Mouse (Mus musculus) hindbrain, embryonic 12.5 days (tissue): Measurements from ENCODE around the gene Fam133b. TPM values are rescaled to one million over a fixed set of nuclear protein-coding genes. Genes with fewer than 3 reads are reported as not detected.

Experiments used
- ATAC-seq: fragments of 200-750 bp; cut with Nextera tagmentation; 2 replicates; pipeline ENCODE4 v1.8.0; 2017; ENCODE audit warnings: moderate TSS enrichment; ENCODE audit not compliant: low FRiP score
- H3K27ac ChIP-seq: fragments of 300-500 bp; sonication (generic); 2 replicates; pipeline ENCODE4 v1.5.1; 2016; ENCODE audit warnings: mild to moderate bottlenecking
- H3K27me3 ChIP-seq: fragments of 300-500 bp; sonication (generic); 2 replicates; pipeline ENCODE4 v1.6.1; 2016; ENCODE audit warnings: mild to moderate bottlenecking
- H3K36me3 ChIP-seq: fragments of 300-500 bp; sonication (generic); 2 replicates; pipeline ENCODE4 v1.6.1; 2016; ENCODE audit warnings: mild to moderate bottlenecking
- H3K4me1 ChIP-seq: fragments of 300-500 bp; sonication (generic); 2 replicates; pipeline ENCODE4 v1.6.1; 2016
- H3K4me2 ChIP-seq: fragments of 300-500 bp; sonication (generic); replicated peaks from 2 replicates; pipeline ENCODE4 v1.6.1; 2016; ENCODE audit warnings: mild to moderate bottlenecking
- H3K4me3 ChIP-seq: fragments of 300-500 bp; sonication (generic); 2 replicates; pipeline ENCODE4 v1.5.1; 2016; ENCODE audit warnings: mild to moderate bottlenecking
- H3K9ac ChIP-seq: fragments of 300-500 bp; sonication (generic); 2 replicates; pipeline ENCODE4 v1.6.1; 2016; ENCODE audit warnings: mild to moderate bottlenecking, moderate library complexity
- H3K9me3 ChIP-seq: fragments of 300-500 bp; sonication (generic); replicated peaks from 2 replicates; pipeline ENCODE4 v1.6.1; 2016; ENCODE audit warnings: mild to moderate bottlenecking
- WGBS: fragments of 180-500 bp; shearing (Covaris S2); methylation state at CpG from one replicate; pipeline ENCODE4 v1.1.7; 2016; 5-methylcytosine and 5-hydroxymethylcytosine counted together
- polyA plus RNA-seq: library from polyadenylated mRNA; unstranded; fragments of >200 nt; fragmentation: Nextera tagmentation; extraction: Ambion mirVana; gene quantifications from 2 replicates; pipeline ENCODE4 v1.2.1, GENCODE M21; 2016

Gene Fam133b
- 32.4 and 35.1 TPM in 2 replicates for polyA plus RNA-seq

DNA sequence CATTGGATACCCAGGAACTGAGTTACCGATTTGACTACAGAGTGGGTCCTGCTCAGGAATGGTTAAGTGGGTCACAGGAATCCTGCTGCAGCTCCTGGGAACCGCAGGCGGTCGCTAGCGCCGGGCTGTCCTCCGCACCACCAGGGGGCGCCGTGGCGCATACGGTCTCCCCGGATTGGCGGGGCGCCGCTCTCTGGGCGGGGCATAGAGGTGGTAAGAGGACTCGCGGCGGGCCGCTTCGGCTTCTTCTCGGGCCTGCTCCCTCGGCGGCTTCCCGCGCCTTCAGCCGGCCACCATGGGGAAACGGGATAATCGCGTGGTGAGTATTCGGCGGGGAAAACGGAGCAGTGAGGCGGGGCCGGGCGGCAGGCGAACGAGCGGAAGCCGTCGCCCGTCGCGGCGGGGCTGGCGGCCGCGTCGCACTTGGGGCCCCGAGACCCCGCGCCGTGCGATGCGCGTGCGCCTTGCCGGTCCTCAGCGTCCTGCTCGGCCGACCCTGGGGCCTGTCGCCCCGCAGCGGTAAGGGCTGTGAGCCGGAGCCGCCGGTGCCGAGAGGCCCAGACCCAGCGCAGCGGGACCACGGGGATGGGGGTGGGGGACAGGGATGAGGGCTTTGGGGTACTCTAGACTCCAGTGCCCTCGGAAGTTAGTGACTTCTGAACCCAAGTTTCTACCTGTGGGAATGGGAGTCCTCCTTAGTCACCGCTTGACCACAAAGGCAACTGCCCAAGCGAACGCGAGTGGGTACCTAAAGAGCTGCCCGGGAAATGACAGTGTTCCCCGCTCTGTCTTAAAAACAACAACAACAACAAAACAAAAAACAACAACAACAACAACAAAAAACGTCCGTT lies at the start of gene Fam133b:
Fam133b (plus strand) TSS at position 205 of the 851 bp plus-strand sequence.
- H3K27me3 ChIP-seq: no peaks in the 10 kb centered on the region
- H3K4me1 ChIP-seq: peaks cover 22% of the 10 kb centered on the region
- under 1% methylated on average over 80 of the region's 80 CpGs for WGBS
- peak within 1 kb of the TSS; percentile 89 for H3K27ac ChIP-seq
- H3K4me3 ChIP-seq: peak within 1 kb of the TSS; percentile 91
- ATAC-seq: peak; percentile 97
- peak within 1 kb of the TSS; percentile 94 for H3K9ac ChIP-seq
- peak within 1 kb of the TSS; percentile 77 for H3K4me2 ChIP-seq
- H3K36me3 ChIP-seq: no peaks in the 10 kb centered on the region
- no peaks in the 10 kb centered on the region for H3K9me3 ChIP-seq

DNA sequence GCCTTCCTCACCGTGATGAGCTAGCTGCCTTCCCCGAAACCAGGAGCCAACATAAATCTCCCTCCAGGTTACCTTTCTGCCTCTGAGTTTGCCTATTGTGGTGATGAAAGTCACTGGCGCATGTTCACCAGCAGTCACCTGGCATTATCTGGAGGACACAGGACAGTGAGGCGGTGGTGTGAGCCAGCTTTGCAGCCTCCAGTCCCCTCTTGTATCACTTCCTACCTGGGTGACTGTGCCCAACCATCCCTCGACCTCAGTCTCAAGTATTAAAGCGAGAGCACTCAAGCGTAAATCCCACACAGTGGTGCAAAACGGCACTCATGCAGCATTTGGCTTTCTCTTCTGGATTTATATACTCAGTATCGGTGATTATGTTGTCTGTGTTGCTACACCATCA lies 49.7 kb upstream of the Fam133b start:
- no peak for ATAC-seq
- WGBS: 90% methylated on average over 9 of the region's 9 CpGs
- no peaks in the 10 kb centered on the region for H3K27me3 ChIP-seq

GRCm38 (mm10) chr5:3494452-3495187 lies 49.0 kb upstream of the Fam133b start:
- Histone ChIP-seq H3K4me2 (no peak overlapping the region), H3K27ac (no peak overlapping the region), H3K4me1 (no peaks in the 10 kb centered on the region), H3K4me3 (no peak overlapping the region), H3K36me3 (no peaks in the 10 kb centered on the region), H3K9ac (no peak overlapping the region), H3K27me3 (no peaks in the 10 kb centered on the region), H3K9me3 (no peaks in the 10 kb centered on the region)
- 76% methylated on average over 8 of the region's 8 CpGs for WGBS
- ATAC-seq: no peak

More for the DNA sequence above, 49.7 kb upstream of the Fam133b start:
- H3K4me2 ChIP-seq: no peak overlapping the region
- no peak overlapping the region for H3K9ac ChIP-seq
- H3K27ac ChIP-seq: no peak overlapping the region
- H3K9me3 ChIP-seq: no peaks in the 10 kb centered on the region
- H3K4me3 ChIP-seq: no peak overlapping the region
- H3K36me3 ChIP-seq: no peaks in the 10 kb centered on the region
- H3K4me1 ChIP-seq: no peaks in the 10 kb centered on the region

GRCm38 (mm10) chr5:3497505-3497925 lies 46.1 kb upstream of the Fam133b start:
- H3K4me2 ChIP-seq: no peak overlapping the region
- H3K9me3 ChIP-seq: no peaks in the 10 kb centered on the region
- ATAC-seq: no peak
- H3K4me1 ChIP-seq: no peaks in the 10 kb centered on the region
- H3K4me3 ChIP-seq: no peak overlapping the region
- H3K27ac ChIP-seq: no peak overlapping the region
- no peak overlapping the region for H3K9ac ChIP-seq
- 87% methylated on average over 5 of the region's 5 CpGs for WGBS
- no peaks in the 10 kb centered on the region for H3K27me3 ChIP-seq
- H3K36me3 ChIP-seq: no peaks in the 10 kb centered on the region

GRCm38 (mm10) chr5:3500298-3500697 lies 43.3 kb upstream of the Fam133b start:
- no peak overlapping the region for H3K27ac ChIP-seq
- peaks cover 4% of the 10 kb centered on the region; the same call in 1 of the 2 replicates for H3K4me1 ChIP-seq
- ATAC-seq: no peak
- H3K4me3 ChIP-seq: no peak overlapping the region
- no peak overlapping the region for H3K9ac ChIP-seq
- no peaks in the 10 kb centered on the region for H3K36me3 ChIP-seq
- H3K27me3 ChIP-seq: no peaks in the 10 kb centered on the region
- no peak overlapping the region for H3K4me2 ChIP-seq
- no peaks in the 10 kb centered on the region for H3K9me3 ChIP-seq
- 91% methylated on average over 5 of the region's 5 CpGs for WGBS

DNA sequence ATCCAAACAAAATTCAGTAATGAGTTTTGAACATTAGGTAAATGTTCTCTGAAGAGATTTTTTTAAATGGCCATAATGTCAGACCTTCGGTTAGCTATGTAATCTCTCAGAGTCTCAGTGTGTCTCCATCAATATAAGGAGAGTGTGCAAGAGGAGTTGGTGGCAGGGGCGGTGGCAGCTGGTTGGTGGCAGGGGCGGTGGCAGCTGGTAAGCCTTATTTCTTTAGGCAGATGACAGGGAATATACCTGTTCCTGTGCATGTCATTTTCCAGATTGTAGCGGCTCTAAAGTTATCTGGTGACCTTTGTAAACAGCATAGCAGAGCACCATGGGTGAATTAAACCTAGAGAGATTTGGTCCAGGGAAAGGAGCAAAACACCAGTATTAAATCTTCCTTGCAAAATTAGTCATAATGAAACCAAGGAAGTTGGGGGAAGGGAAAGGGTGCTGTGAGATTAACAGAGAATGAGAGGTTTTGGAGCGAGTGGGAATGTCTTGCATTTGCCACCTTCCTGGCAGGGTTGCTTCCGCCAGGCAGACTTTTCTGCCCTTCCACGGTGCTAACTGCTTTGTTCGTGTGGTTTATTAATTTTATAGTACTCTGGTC lies 42.6 kb upstream of the Fam133b start:
- Histone ChIP-seq H3K9ac (no peak overlapping the region), H3K27ac (no peak overlapping the region), H3K4me2 (no peak overlapping the region), H3K4me1 (peaks cover 4% of the 10 kb centered on the region; the same call in 1 of the 2 replicates), H3K27me3 (no peaks in the 10 kb centered on the region), H3K4me3 (no peak overlapping the region), H3K36me3 (no peaks in the 10 kb centered on the region), H3K9me3 (no peaks in the 10 kb centered on the region)
- 72% methylated on average over 8 of the region's 8 CpGs for WGBS
- no peak for ATAC-seq

GRCm38 (mm10) chr5:3501564-3502001 lies 42.0 kb upstream of the Fam133b start:
- Histone ChIP-seq H3K27me3 (no peaks in the 10 kb centered on the region), H3K9me3 (no peaks in the 10 kb centered on the region), H3K4me2 (no peak overlapping the region), H3K27ac (no peak overlapping the region), H3K36me3 (no peaks in the 10 kb centered on the region), H3K4me3 (no peak overlapping the region), H3K9ac (no peak overlapping the region), H3K4me1 (peaks cover 4% of the 10 kb centered on the region; the same call in 1 of the 2 replicates)
- no peak for ATAC-seq
- WGBS: 39% methylated on average over 8 of the region's 8 CpGs

DNA sequence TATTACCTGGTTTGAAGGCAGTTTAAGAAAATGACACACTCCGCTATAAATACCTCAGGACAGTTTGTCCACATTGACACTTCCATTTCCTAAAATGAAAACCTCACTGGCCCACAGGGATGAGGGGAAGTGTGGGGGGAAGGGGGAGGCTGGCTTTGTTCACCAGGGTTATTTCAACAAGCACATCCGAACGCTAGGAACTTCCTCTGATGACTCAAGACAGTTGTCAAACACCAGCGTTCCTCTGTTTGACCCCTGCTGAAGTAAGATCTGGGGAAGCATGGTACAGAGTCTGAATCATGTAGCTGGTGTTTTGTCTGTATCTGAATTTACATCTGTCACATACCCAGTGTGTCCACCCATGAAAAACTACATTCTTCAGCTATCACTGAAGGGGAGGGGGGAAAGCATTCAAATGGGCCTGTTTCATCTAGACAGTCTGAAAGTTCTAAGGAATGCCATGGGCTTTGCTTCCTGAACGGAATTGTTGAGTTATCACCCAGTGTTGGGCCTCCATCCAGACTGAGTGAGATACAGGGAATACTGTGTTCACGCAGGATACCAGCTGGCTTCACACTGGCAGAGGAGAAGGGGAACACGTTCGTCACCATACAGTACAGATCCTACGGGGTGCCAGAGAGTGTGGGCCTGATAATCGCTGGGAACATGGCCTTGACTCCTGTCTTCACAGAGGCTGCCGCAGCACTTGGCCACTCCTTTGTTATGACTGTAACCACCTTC lies 40.9 kb upstream of the Fam133b start:
- 70% methylated on average over 11 of the region's 11 CpGs for WGBS
- Histone ChIP-seq H3K4me2 (no peak overlapping the region), H3K9me3 (no peaks in the 10 kb centered on the region), H3K27me3 (no peaks in the 10 kb centered on the region), H3K36me3 (no peaks in the 10 kb centered on the region), H3K27ac (no peak overlapping the region), H3K4me1 (peaks cover 4% of the 10 kb centered on the region; the same call in 1 of the 2 replicates), H3K4me3 (no peak overlapping the region), H3K9ac (no peak overlapping the region)
- no peak for ATAC-seq

- Histone ChIP-seq H3K36me3 (no peaks in the 10 kb centered on the region), H3K9me3 (no peaks in the 10 kb centered on the region), H3K27me3 (no peaks in the 10 kb centered on the region), H3K4me3 (no peak overlapping the region), H3K4me2 (no peak overlapping the region), H3K27ac (no peak overlapping the region), H3K4me1 (peaks cover 4% of the 10 kb centered on the region; the same call in 1 of the 2 replicates), H3K9ac (no peak overlapping the region)
- WGBS: 82% methylated on average over 4 of the region's 4 CpGs
- ATAC-seq: no peak
Measured at GRCm38 (mm10) chr5:3503373-3503772, 40.3 kb upstream of the Fam133b start.

DNA sequence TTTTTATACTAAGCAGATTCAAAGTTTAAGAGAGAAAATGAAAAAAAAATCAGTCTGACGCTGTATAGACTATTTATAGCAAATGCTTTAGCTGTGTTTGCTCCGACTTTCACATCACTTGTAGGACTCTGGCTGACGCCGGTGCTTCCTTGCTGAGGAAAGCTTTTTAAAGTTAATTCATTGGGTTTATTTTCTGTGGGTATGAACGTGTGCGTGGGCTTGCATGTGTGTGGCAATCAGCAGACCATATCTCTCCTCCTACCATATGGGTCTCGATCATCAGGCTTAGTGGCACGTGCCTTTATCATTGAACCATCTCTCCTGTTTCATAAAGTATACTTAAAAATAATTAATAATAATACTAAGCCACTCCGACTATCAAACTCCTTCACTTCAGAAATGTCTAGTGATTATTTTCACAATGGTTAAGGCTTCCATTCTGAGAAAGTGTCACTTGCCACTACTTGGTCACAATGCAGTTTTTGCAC lies 39.8 kb upstream of the Fam133b start:
- 92% methylated on average over 9 of the region's 9 CpGs for WGBS
- ATAC-seq: no peak

GRCm38 (mm10) chr5:3504453-3504852 lies 39.2 kb upstream of the Fam133b start:
- H3K4me1 ChIP-seq: peaks cover 4% of the 10 kb centered on the region; the same call in 1 of the 2 replicates
- no peak for ATAC-seq
- no peak overlapping the region for H3K4me2 ChIP-seq
- H3K36me3 ChIP-seq: no peaks in the 10 kb centered on the region
- H3K27me3 ChIP-seq: no peaks in the 10 kb centered on the region
- H3K4me3 ChIP-seq: no peak overlapping the region
- H3K27ac ChIP-seq: no peak overlapping the region
- no peak overlapping the region for H3K9ac ChIP-seq
- 80% methylated on average over 4 of the region's 4 CpGs for WGBS
- no peaks in the 10 kb centered on the region for H3K9me3 ChIP-seq

More for the DNA sequence above, 39.8 kb upstream of the Fam133b start:
- H3K27ac ChIP-seq: no peak overlapping the region
- no peak overlapping the region for H3K4me2 ChIP-seq
- no peaks in the 10 kb centered on the region for H3K9me3 ChIP-seq
- H3K4me3 ChIP-seq: no peak overlapping the region
- H3K9ac ChIP-seq: no peak overlapping the region
- H3K36me3 ChIP-seq: no peaks in the 10 kb centered on the region
- no peaks in the 10 kb centered on the region for H3K27me3 ChIP-seq
- peaks cover 4% of the 10 kb centered on the region; the same call in 1 of the 2 replicates for H3K4me1 ChIP-seq
